Mouse (Mus musculus) testis, adult 2 months (tissue): Measurements from ENCODE around the gene Dst.

Experiments
- CTCF ChIP-seq: fragments of 200-500 bp; IDR thresholded peaks from 2 replicates; pipeline ENCODE4 v1.5.1; 2012; ENCODE audit warnings: low read depth, mild to moderate bottlenecking, inconsistent platforms, low read length, moderate library complexity; ENCODE audit not compliant: control insufficient read depth, insufficient read depth, insufficient replicate concordance
- POLR2A ChIP-seq: fragments of 200-500 bp; IDR thresholded peaks from 2 replicates; pipeline ENCODE4 v1.6.1; 2012; ENCODE audit warnings: low read depth, mild to moderate bottlenecking, inconsistent platforms, low read length, moderate library complexity; ENCODE audit not compliant: control insufficient read depth

DNA sequence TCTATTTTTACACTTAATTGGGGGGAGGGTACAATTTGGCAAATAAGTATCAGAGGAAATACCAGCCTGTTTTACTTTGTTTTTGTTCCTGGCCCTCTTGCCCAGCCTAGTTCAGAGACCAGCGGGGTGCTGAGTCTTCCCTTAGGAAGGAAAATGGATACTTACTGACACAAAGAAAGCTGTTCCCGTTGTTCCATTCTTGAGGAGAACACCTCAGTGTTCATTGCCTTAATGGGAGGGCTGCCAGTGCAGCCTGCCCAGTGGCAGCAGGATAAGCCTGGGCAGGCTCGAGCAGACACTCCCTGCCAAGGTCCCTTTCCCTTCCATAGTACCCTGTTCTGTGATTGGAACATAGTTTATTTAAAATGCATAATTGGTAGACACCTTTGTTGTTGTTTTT lies 232.7 kb downstream of the Dst start:
- TF ChIP-seq CTCF (no peak), POLR2A (no peak)
